Mouse (Mus musculus): ENCODE results near the gene Gm17509.

Gene Gm17509

GRCm38 (mm10) chr13:117220501-117221321 is at the start of gene Gm17509:
TSS of gene Gm17509 (minus strand) at chr13:117221075.
- DNase-seq (ENCODE audit: low read depth), result no peak

- no peak for DNase-seq (ENCODE audit: low read depth)
These were observed 47.1 kb upstream of the Gm17509 start for GRCm38 (mm10) chr13:117267963-117268362.

GRCm38 (mm10) chr13:117266156-117266555 is 45.3 kb upstream of the Gm17509 start:
- DNase-seq (ENCODE audit: low read depth), result no peak

- no peak for DNase-seq (ENCODE audit: low read depth)
These were observed 39.8 kb upstream of the Gm17509 start for GRCm38 (mm10) chr13:117260704-117261103.

- DNase-seq (ENCODE audit: low read depth), result no peak
These were observed 21.7 kb upstream of the Gm17509 start for GRCm38 (mm10) chr13:117242621-117243020.

- no peak for DNase-seq (ENCODE audit: low read depth)
These were observed 21.2 kb upstream of the Gm17509 start for GRCm38 (mm10) chr13:117242063-117242462.

- DNase-seq (ENCODE audit: low read depth), result no peak
These were observed 16.2 kb upstream of the Gm17509 start for GRCm38 (mm10) chr13:117237111-117237510.

GRCm38 (mm10) chr13:117235530-117236212 is 14.8 kb upstream of the Gm17509 start:
- DNase-seq (ENCODE audit: low read depth), result no peak

- DNase-seq (ENCODE audit: low read depth), result no peak
These were observed 13.6 kb upstream of the Gm17509 start for GRCm38 (mm10) chr13:117234486-117234885.

GRCm38 (mm10) chr13:117233808-117234207 is 12.9 kb upstream of the Gm17509 start:
- DNase-seq (ENCODE audit: low read depth), result no peak

- peak; percentile 93 for DNase-seq (ENCODE audit: low read depth)
These were observed 9.7 kb upstream of the Gm17509 start for GRCm38 (mm10) chr13:117230371-117231110.

- DNase-seq (ENCODE audit: low read depth), result no peak
These were observed 4.7 kb upstream of the Gm17509 start for GRCm38 (mm10) chr13:117225561-117225960.

- DNase-seq (ENCODE audit: low read depth), result no peak
These were observed 4.0 kb upstream of the Gm17509 start for GRCm38 (mm10) chr13:117224901-117225300.

- DNase-seq (ENCODE audit: low read depth), result no peak
These were observed 2.2 kb upstream of the Gm17509 start for GRCm38 (mm10) chr13:117223125-117223524.

GRCm38 (mm10) chr13:117219871-117220500 is 889 bp downstream of the Gm17509 start:
- no peak for DNase-seq (ENCODE audit: low read depth)

- no peak for DNase-seq (ENCODE audit: low read depth)
These were observed 2.8 kb downstream of the Gm17509 start for GRCm38 (mm10) chr13:117218092-117218491.

- no peak for DNase-seq (ENCODE audit: low read depth)
These were observed 3.3 kb downstream of the Gm17509 start for GRCm38 (mm10) chr13:117217621-117218020.

- DNase-seq (ENCODE audit: low read depth), result no peak
These were observed 4.0 kb downstream of the Gm17509 start for GRCm38 (mm10) chr13:117216752-117217363.

GRCm38 (mm10) chr13:117216126-117216525 is 4.7 kb downstream of the Gm17509 start:
- DNase-seq (ENCODE audit: low read depth), result no peak

GRCm38 (mm10) chr13:117215481-117215880 is 5.4 kb downstream of the Gm17509 start:
- no peak for DNase-seq (ENCODE audit: low read depth)

- DNase-seq (ENCODE audit: low read depth), result no peak
These were observed 9.4 kb downstream of the Gm17509 start for GRCm38 (mm10) chr13:117211386-117211875.

Measured in fibroblast of lung, adult 2 months (primary cell).